Mouse (Mus musculus) frontal cortex, postnatal 25 days (tissue): Measurements from ENCODE around the gene Trim72.

Experiments
- DNase-seq, 2 experiments: peaks; one replicate each; pipeline ENCODE4 v3.0.0; 2022; ENCODE audit warnings: low spot score in 2 of 2

Trim72 gene

GRCm38 (mm10) chr7:128003688-128004087 lies at the start of gene Trim72:
TSS of gene Trim72 (plus strand) at chr7:128003949.
- no peak for DNase-seq

- no peak for DNase-seq
These were observed 44.4 kb upstream of the Trim72 start for GRCm38 (mm10) chr7:127959364-127959763.

- DNase-seq = no peak
These were observed 37.3 kb upstream of the Trim72 start for GRCm38 (mm10) chr7:127966371-127966918.

- peak; percentile 95 to 96 for DNase-seq
These were observed 36.5 kb upstream of the Trim72 start, which contains the start of gene Fus for GRCm38 (mm10) chr7:127967004-127967921. TSS of gene Fus (plus strand) at chr7:127967457.

GRCm38 (mm10) chr7:127967922-127968828 lies 35.6 kb upstream of the Trim72 start:
- peak; percentile 48 to 53 for DNase-seq

GRCm38 (mm10) chr7:127974413-127974930 lies 29.3 kb upstream of the Trim72 start:
- no peak for DNase-seq

GRCm38 (mm10) chr7:127978856-127979255 lies 24.9 kb upstream of the Trim72 start:
- no peak for DNase-seq

- DNase-seq = no peak
These were observed 23.1 kb upstream of the Trim72 start for GRCm38 (mm10) chr7:127980606-127981005.

GRCm38 (mm10) chr7:127988904-127989303 lies 14.8 kb upstream of the Trim72 start:
- DNase-seq = no peak

GRCm38 (mm10) chr7:127991643-127992487 lies 11.9 kb upstream of the Trim72 start:
- DNase-seq = peak; percentile 57 to 64

GRCm38 (mm10) chr7:127992488-127993340 lies 11.0 kb upstream of the Trim72 start:
- no peak for DNase-seq

GRCm38 (mm10) chr7:127993341-127993977 lies 10.3 kb upstream of the Trim72 start, which contains the start of gene Pycard:
TSS of gene Pycard (minus strand) at chr7:127993867.
- no peak for DNase-seq

GRCm38 (mm10) chr7:127999436-127999835 lies 4.3 kb upstream of the Trim72 start:
- no peak for DNase-seq

- no peak for DNase-seq
These were observed 3.4 kb upstream of the Trim72 start for GRCm38 (mm10) chr7:128000068-128000950.

- no peak for DNase-seq
These were observed 651 bp upstream of the Trim72 start for GRCm38 (mm10) chr7:128003098-128003497.

GRCm38 (mm10) chr7:128004150-128004486 lies 369 bp downstream of the Trim72 start:
- no peak for DNase-seq

- DNase-seq = no peak
These were observed 976 bp downstream of the Trim72 start for GRCm38 (mm10) chr7:128004487-128005362.
